Mouse (Mus musculus): ENCODE results near the gene Mknk1.

GRCm38 (mm10) chr4:115855100-115855499, 16.1 kb downstream of the Mknk1 start:
- no peak for TF ChIP-seq CTCF (IDR thresholded peaks at IDR 0.05; ENCODE audit: low read depth, low read length)
- no peak for TF ChIP-seq POLR2A (IDR thresholded peaks at IDR 0.05; ENCODE audit: borderline replicate concordance, low read depth, low read length)
